Mouse (Mus musculus): ENCODE results near the gene Adora1.

GRCm38 (mm10) chr1:134167416-134168305 lies 67.6 kb downstream of the Adora1 start:
- TF ChIP-seq CTCF (conservative IDR thresholded peaks at IDR 0.05; ENCODE audit: low read length) (no peak), POU5F1 (IDR thresholded peaks at IDR 0.05; ENCODE audit: borderline replicate concordance, low read length) (no peak)

All from E14TG2a.4 (cell line).